In the genomic region with DNA sequence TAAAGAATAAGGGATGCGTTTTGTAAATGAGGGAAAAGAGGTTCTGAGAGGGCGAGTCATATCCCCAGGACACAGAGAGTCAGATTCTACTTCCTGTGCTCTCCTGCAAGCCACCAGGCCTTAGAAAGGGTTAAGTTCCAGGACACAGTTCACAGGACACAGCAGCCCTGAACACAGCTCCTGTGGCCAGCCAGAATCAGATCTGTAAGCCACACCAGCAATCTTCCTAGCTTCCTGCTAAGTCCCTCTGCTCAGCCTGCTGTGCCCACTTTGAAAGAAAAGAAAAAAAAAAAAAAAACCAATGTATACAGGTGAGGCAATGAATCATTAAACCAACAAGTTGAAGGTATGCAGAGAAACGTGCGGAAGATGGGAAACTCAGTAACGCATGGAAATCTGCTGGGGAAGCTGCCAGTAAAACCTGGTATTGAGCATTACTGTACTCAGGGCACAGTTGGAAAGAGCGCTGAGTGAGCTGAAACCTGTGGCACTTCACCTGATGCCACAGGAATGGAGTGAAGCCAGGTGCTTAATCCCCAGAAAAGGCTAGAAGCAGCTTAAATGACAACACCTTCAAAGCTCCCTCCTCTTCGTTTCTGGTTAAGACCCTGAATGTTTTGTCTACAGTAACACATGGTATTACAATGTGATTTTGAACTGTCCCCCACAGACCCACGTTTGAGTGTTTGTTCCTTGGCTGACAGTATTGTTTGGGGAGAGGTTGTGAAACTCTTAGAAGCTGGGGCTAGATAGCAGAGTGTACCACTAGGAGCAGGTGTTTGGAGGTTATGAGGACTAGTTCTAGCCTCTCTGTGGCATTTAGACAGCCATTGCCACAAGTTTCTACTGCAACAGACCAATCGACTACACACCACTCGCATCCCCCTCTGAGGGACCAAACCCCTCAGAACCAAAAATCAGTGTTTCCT, we compare ENCODE assay signal across 22 mouse cellular contexts. TPM values are rescaled to one million over a fixed set of nuclear protein-coding genes. Genes with fewer than 3 reads are reported as not detected.
DNase-seq lines count a peak whose midpoint lies in the region; ATAC-seq and TF ChIP-seq lines count a peak whose summit lies in the region.
"Had no signal": no experiment of that assay in that cellular context is flagged by ENCODE, and none has a peak within 500 bp of the region (broad histone marks: within the 10 kb centered on the region; RNA-seq: fewer than 3 reads in every experiment).

No protein-coding gene starts in this region.

- no peak overlapping the region for H3K4me2 ChIP-seq in kidney, embryonic 14.5 days (replicated peaks; ENCODE audit: low read depth, low read length)
- no peak overlapping the region for H3K4me2 ChIP-seq in liver, postnatal 0 days (ENCODE audit: low read depth, low read length)
- H3K4me2 ChIP-seq in liver, embryonic 12.5 days = no peak overlapping the region
- H3K4me2 ChIP-seq in stomach, embryonic 15.5 days = no peak overlapping the region
- H3K4me2 ChIP-seq: heart, embryonic 12.5 days; hindbrain, embryonic 12.5 days; limb, embryonic 15.5 days; midbrain, embryonic 13.5 days; neural tube, embryonic 13.5 days had no signal

- 49% methylated on average over 10 of the region's 10 CpGs for WGBS in kidney, embryonic 14.5 days
- 72% methylated on average over 10 of the region's 10 CpGs for WGBS in liver, postnatal 0 days (ENCODE audit: insufficient replicate concordance)
- WGBS in liver, embryonic 12.5 days (ENCODE audit: insufficient replicate concordance) = 57% methylated on average over 10 of the region's 10 CpGs
- WGBS in stomach, embryonic 15.5 days = 61% methylated on average over 10 of the region's 10 CpGs

- no peak for TF ChIP-seq EP300 in liver, postnatal 0 days (IDR thresholded peaks at IDR 0.05; ENCODE audit: low read depth)

- H3K27me3 ChIP-seq in kidney, embryonic 14.5 days (ENCODE audit: control insufficient read depth, insufficient read depth, low read length) = no peaks in the 10 kb centered on the region
- H3K27me3 ChIP-seq in liver, postnatal 0 days (ENCODE audit: insufficient read depth, low read length) = no peaks in the 10 kb centered on the region
- H3K27me3 ChIP-seq in liver, embryonic 12.5 days (replicated peaks) = peaks cover 16% of the 10 kb centered on the region
- H3K27me3 ChIP-seq in stomach, embryonic 15.5 days (replicated peaks) = no peaks in the 10 kb centered on the region
- H3K27me3 ChIP-seq: CH12.LX; heart, embryonic 12.5 days; hindbrain, embryonic 12.5 days; limb, embryonic 15.5 days; midbrain, embryonic 13.5 days; neural tube, embryonic 13.5 days had no signal

- H3K36me3 ChIP-seq in kidney, embryonic 14.5 days (ENCODE audit: control insufficient read depth, insufficient read depth, low read length) = no peaks in the 10 kb centered on the region
- peaks cover 5% of the 10 kb centered on the region; the same call in 1 of the 2 replicates for H3K36me3 ChIP-seq in liver, postnatal 0 days (replicated peaks; ENCODE audit: insufficient read depth, low read length)
- no peaks in the 10 kb centered on the region for H3K36me3 ChIP-seq in liver, embryonic 12.5 days
- 0 out of 2 replicates have a peak, but pooled peaks cover 7% of the 10 kb centered on the region for H3K36me3 ChIP-seq in stomach, embryonic 15.5 days
- H3K36me3 ChIP-seq: midbrain, embryonic 13.5 days; neural tube, embryonic 13.5 days had no signal

- no peaks in the 10 kb centered on the region for H3K9me3 ChIP-seq in kidney, embryonic 14.5 days (ENCODE audit: control insufficient read depth, low read length)
- H3K9me3 ChIP-seq in liver, postnatal 0 days (ENCODE audit: low read length) = no peaks in the 10 kb centered on the region
- no peaks in the 10 kb centered on the region for H3K9me3 ChIP-seq in liver, embryonic 12.5 days (replicated peaks)
- no peaks in the 10 kb centered on the region for H3K9me3 ChIP-seq in stomach, embryonic 15.5 days
- H3K9me3 ChIP-seq: forebrain, embryonic 10.5 days; heart, embryonic 12.5 days; hindbrain, embryonic 12.5 days; limb, embryonic 15.5 days; midbrain, embryonic 13.5 days; neural tube, embryonic 13.5 days had no signal

- no peak overlapping the region; the same call in 1 of the 2 replicates for H3K27ac ChIP-seq in kidney, embryonic 14.5 days (ENCODE audit: low read depth, low read length)
- no peak overlapping the region for H3K27ac ChIP-seq in liver, postnatal 0 days (ENCODE audit: low read depth)
- H3K27ac ChIP-seq in liver, embryonic 12.5 days = no peak overlapping the region
- H3K27ac ChIP-seq in stomach, embryonic 15.5 days = no peak overlapping the region
- H3K27ac ChIP-seq: forebrain, embryonic 10.5 days; hindbrain, embryonic 12.5 days; limb, embryonic 15.5 days; midbrain, embryonic 13.5 days; neural tube, embryonic 13.5 days had no signal

- peaks cover 51% of the 10 kb centered on the region for H3K4me1 ChIP-seq in kidney, embryonic 14.5 days (ENCODE audit: control insufficient read depth, insufficient read depth, low read length)
- peaks cover 17% of the 10 kb centered on the region for H3K4me1 ChIP-seq in liver, postnatal 0 days (ENCODE audit: insufficient read depth)
- H3K4me1 ChIP-seq in liver, embryonic 12.5 days = no peaks in the 10 kb centered on the region
- peaks cover 32% of the 10 kb centered on the region for H3K4me1 ChIP-seq in stomach, embryonic 15.5 days

- no peak for DNase-seq in kidney, adult 8-10 months
- DNase-seq in liver, postnatal 0 days = no peak
- peak; percentile 51 for DNase-seq in brain, adult 2 months (ENCODE audit: low read depth, low spot score)
- no peak for DNase-seq in right cerebral cortex, postnatal 4 days
- DNase-seq: adrenal gland, postnatal 25 days; embryo, embryonic 11 days; forebrain, postnatal 0 days; heart, postnatal 14 days; layer of hippocampus, postnatal 36 days; right cerebral cortex, adult 18-20 months; thymus, postnatal 36 days had no signal

- H3K4me3 ChIP-seq in kidney, embryonic 14.5 days (ENCODE audit: low read length) = no peak overlapping the region
- no peak overlapping the region for H3K4me3 ChIP-seq in liver, postnatal 0 days (ENCODE audit: low read depth, low read length)
- no peak overlapping the region for H3K4me3 ChIP-seq in liver, embryonic 12.5 days
- no peak overlapping the region for H3K4me3 ChIP-seq in stomach, embryonic 15.5 days (replicated peaks)
- H3K4me3 ChIP-seq: forebrain, embryonic 10.5 days; heart, embryonic 12.5 days; hindbrain, embryonic 12.5 days; limb, embryonic 15.5 days; midbrain, embryonic 13.5 days; neural tube, embryonic 13.5 days had no signal

- no peak overlapping the region for H3K9ac ChIP-seq in kidney, embryonic 14.5 days (ENCODE audit: low read depth, low read length)
- no peak overlapping the region for H3K9ac ChIP-seq in liver, postnatal 0 days (replicated peaks)
- no peak overlapping the region for H3K9ac ChIP-seq in liver, embryonic 12.5 days
- H3K9ac ChIP-seq in stomach, embryonic 15.5 days = no peak overlapping the region
- H3K9ac ChIP-seq: forebrain, postnatal 0 days; heart, embryonic 12.5 days; hindbrain, embryonic 12.5 days; limb, embryonic 15.5 days; midbrain, embryonic 13.5 days; neural tube, embryonic 13.5 days had no signal

- no peak for TF ChIP-seq CTCF in liver, postnatal 0 days (IDR thresholded peaks at IDR 0.05; ENCODE audit: low read depth)

- peak; percentile 43; the same call in 1 of the 2 replicates for ATAC-seq in kidney, embryonic 14.5 days (ENCODE audit: low FRiP score, low TSS enrichment)
- peak; percentile 63 for ATAC-seq in liver, postnatal 0 days
- no peak for ATAC-seq in liver, embryonic 12.5 days
- peak; percentile 20; the same call in 1 of the 2 replicates for ATAC-seq in stomach, embryonic 15.5 days (ENCODE audit: insufficient read depth, low FRiP score, low read depth)
- ATAC-seq: forebrain, postnatal 0 days; inflammation-experienced regulatory T-cells, adult 6 months; midbrain, embryonic 13.5 days had no signal

RNA-seq across cellular contexts. Expression of gene Lrig1, which starts 46.3 kb away (rescaled TPM):
- polyA plus RNA-seq in kidney, embryonic 14.5 days (2014; fragmentation: Nextera tagmentation; extraction: Ambion mirVana) = 10.4 and 11.0 TPM in 2 replicates
- polyA plus RNA-seq in liver, postnatal 0 days (2015; fragmentation: Nextera tagmentation; extraction: Ambion mirVana) = 2.5 and 2.9 TPM in 2 replicates
- 2.4 and 2.8 TPM in 2 replicates for polyA plus RNA-seq in liver, embryonic 12.5 days (2016; fragmentation: Nextera tagmentation; extraction: Ambion mirVana)
- 25.7 TPM in 2 replicates for polyA plus RNA-seq in stomach, embryonic 15.5 days (2015; fragmentation: Nextera tagmentation; extraction: Ambion mirVana)
